Mouse (Mus musculus): ENCODE results near the gene Cdh13. TPM values are rescaled to one million over a fixed set of nuclear protein-coding genes. Genes with fewer than 3 reads are reported as not detected.

Cdh13 gene
- polyA plus RNA-seq, 1 experiment = 38.3 TPM

GRCm38 (mm10) chr8:118373092-118373491 lies 89.6 kb downstream of the Cdh13 start:
- H3K4me3 ChIP-seq (ENCODE audit: insufficient read depth, low read length) = no peak overlapping the region
- TF ChIP-seq POLR2A (IDR thresholded peaks at IDR 0.05; ENCODE audit: extremely low read depth, insufficient read depth, low read length) (no peak), CTCF (IDR thresholded peaks at IDR 0.05; ENCODE audit: extremely low read depth, insufficient read depth, low read length) (no peak)
- H3K27ac ChIP-seq (ENCODE audit: insufficient read depth, low read length) = no peak overlapping the region
- H3K4me1 ChIP-seq (ENCODE audit: control insufficient read depth, insufficient read depth, low read length) = peaks cover 2% of the 10 kb centered on the region; the same call in 1 of the 2 replicates

- TF ChIP-seq CTCF (IDR thresholded peaks at IDR 0.05; ENCODE audit: extremely low read depth, insufficient read depth, low read length) = no peak
- TF ChIP-seq POLR2A (IDR thresholded peaks at IDR 0.05; ENCODE audit: extremely low read depth, insufficient read depth, low read length) = no peak
- no peak overlapping the region for H3K4me3 ChIP-seq (ENCODE audit: insufficient read depth, low read length)
- peaks cover 4% of the 10 kb centered on the region for H3K4me1 ChIP-seq (ENCODE audit: control insufficient read depth, insufficient read depth, low read length)
- no peak overlapping the region for H3K27ac ChIP-seq (ENCODE audit: insufficient read depth, low read length)
These were observed 91.2 kb downstream of the Cdh13 start for GRCm38 (mm10) chr8:118374738-118375137.

GRCm38 (mm10) chr8:118376791-118377190 lies 93.3 kb downstream of the Cdh13 start:
- Histone ChIP-seq H3K4me3 (ENCODE audit: insufficient read depth, low read length) (no peak overlapping the region), H3K4me1 (ENCODE audit: control insufficient read depth, insufficient read depth, low read length) (peaks cover 4% of the 10 kb centered on the region; the same call in 1 of the 2 replicates), H3K27ac (ENCODE audit: insufficient read depth, low read length) (no peak overlapping the region)

GRCm38 (mm10) chr8:118378985-118379384 lies 95.5 kb downstream of the Cdh13 start:
- TF ChIP-seq POLR2A (IDR thresholded peaks at IDR 0.05; ENCODE audit: extremely low read depth, insufficient read depth, low read length) (no peak), CTCF (IDR thresholded peaks at IDR 0.05; ENCODE audit: extremely low read depth, insufficient read depth, low read length) (no peak)
- Histone ChIP-seq H3K4me3 (ENCODE audit: insufficient read depth, low read length) (no peak overlapping the region), H3K4me1 (ENCODE audit: control insufficient read depth, insufficient read depth, low read length) (peaks cover 4% of the 10 kb centered on the region; the same call in 1 of the 2 replicates), H3K27ac (ENCODE audit: insufficient read depth, low read length) (no peak overlapping the region)

More at GRCm38 (mm10) chr8:118376791-118377190, 93.3 kb downstream of the Cdh13 start:
- TF ChIP-seq CTCF (IDR thresholded peaks at IDR 0.05; ENCODE audit: extremely low read depth, insufficient read depth, low read length) (no peak), POLR2A (IDR thresholded peaks at IDR 0.05; ENCODE audit: extremely low read depth, insufficient read depth, low read length) (no peak)

GRCm38 (mm10) chr8:118379657-118380056 lies 96.1 kb downstream of the Cdh13 start:
- Histone ChIP-seq H3K4me1 (ENCODE audit: control insufficient read depth, insufficient read depth, low read length) (peaks cover 2% of the 10 kb centered on the region; the same call in 1 of the 2 replicates), H3K4me3 (ENCODE audit: insufficient read depth, low read length) (no peak overlapping the region), H3K27ac (ENCODE audit: insufficient read depth, low read length) (no peak overlapping the region)
- no peak for TF ChIP-seq POLR2A (IDR thresholded peaks at IDR 0.05; ENCODE audit: extremely low read depth, insufficient read depth, low read length)
- TF ChIP-seq CTCF (IDR thresholded peaks at IDR 0.05; ENCODE audit: extremely low read depth, insufficient read depth, low read length) = no peak

GRCm38 (mm10) chr8:118380058-118380457 lies 96.5 kb downstream of the Cdh13 start:
- Histone ChIP-seq H3K27ac (ENCODE audit: insufficient read depth, low read length) (no peak overlapping the region), H3K4me1 (ENCODE audit: control insufficient read depth, insufficient read depth, low read length) (peaks cover 2% of the 10 kb centered on the region; the same call in 1 of the 2 replicates), H3K4me3 (ENCODE audit: insufficient read depth, low read length) (no peak overlapping the region)
- TF ChIP-seq POLR2A (IDR thresholded peaks at IDR 0.05; ENCODE audit: extremely low read depth, insufficient read depth, low read length) = no peak
- TF ChIP-seq CTCF (IDR thresholded peaks at IDR 0.05; ENCODE audit: extremely low read depth, insufficient read depth, low read length) = no peak

DNA sequence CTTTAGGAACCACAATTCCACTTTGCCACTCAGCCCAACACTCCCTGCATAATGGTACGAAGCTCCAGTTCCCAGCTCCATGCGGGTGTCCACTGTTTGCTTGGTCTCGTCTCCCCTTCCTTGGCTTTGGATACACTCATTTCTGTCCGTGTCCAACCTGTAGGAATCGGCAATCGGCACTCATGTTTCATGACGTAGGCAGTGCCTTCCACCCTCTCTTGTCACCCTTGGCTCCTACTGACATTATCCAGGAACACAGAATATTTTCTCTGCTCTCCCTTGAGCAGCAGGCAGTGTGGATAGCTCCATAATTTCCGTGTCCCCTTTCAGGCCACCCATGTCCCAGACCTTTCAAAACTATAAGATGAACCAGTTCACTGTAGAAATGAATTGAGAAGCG lies 97.2 kb downstream of the Cdh13 start:
- H3K27ac ChIP-seq (ENCODE audit: insufficient read depth, low read length) = no peak overlapping the region
- TF ChIP-seq CTCF (IDR thresholded peaks at IDR 0.05; ENCODE audit: extremely low read depth, insufficient read depth, low read length) (no peak), POLR2A (IDR thresholded peaks at IDR 0.05; ENCODE audit: extremely low read depth, insufficient read depth, low read length) (no peak)
- H3K4me3 ChIP-seq (ENCODE audit: insufficient read depth, low read length) = no peak overlapping the region
- peaks cover 2% of the 10 kb centered on the region; the same call in 1 of the 2 replicates for H3K4me1 ChIP-seq (ENCODE audit: control insufficient read depth, insufficient read depth, low read length)

DNA sequence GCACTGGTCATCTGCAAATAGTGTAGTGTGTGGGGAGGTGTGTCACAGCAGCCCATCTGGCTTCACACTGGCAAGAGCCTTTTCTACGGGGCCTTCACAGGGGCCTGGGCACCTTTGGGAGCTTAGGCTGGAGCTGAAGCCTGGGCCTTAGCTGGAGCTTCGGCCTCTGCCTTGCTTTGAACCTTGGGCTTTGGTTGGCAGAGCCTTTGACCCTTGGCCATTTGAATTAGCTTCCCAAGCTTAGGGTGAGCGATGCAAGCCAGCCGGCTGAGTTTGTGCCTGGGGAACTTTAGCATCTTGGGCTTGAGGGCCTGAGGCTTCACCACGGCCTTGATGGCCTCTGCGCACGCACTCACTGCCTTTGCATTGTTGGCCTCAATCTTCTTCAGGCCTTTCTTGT lies 98.1 kb downstream of the Cdh13 start:
- peaks cover 2% of the 10 kb centered on the region; the same call in 1 of the 2 replicates for H3K4me1 ChIP-seq (ENCODE audit: control insufficient read depth, insufficient read depth, low read length)
- H3K27ac ChIP-seq (ENCODE audit: insufficient read depth, low read length) = no peak overlapping the region
- TF ChIP-seq CTCF (IDR thresholded peaks at IDR 0.05; ENCODE audit: extremely low read depth, insufficient read depth, low read length) (no peak), POLR2A (IDR thresholded peaks at IDR 0.05; ENCODE audit: extremely low read depth, insufficient read depth, low read length) (no peak)
- no peak overlapping the region for H3K4me3 ChIP-seq (ENCODE audit: insufficient read depth, low read length)

GRCm38 (mm10) chr8:118384314-118384713 lies 100.8 kb downstream of the Cdh13 start:
- Histone ChIP-seq H3K27ac (ENCODE audit: insufficient read depth, low read length) (no peak overlapping the region), H3K4me3 (ENCODE audit: insufficient read depth, low read length) (no peak overlapping the region), H3K4me1 (ENCODE audit: control insufficient read depth, insufficient read depth, low read length) (no peaks in the 10 kb centered on the region; the same call in 1 of the 2 replicates)
- TF ChIP-seq CTCF (IDR thresholded peaks at IDR 0.05; ENCODE audit: extremely low read depth, insufficient read depth, low read length) = no peak
- no peak for TF ChIP-seq POLR2A (IDR thresholded peaks at IDR 0.05; ENCODE audit: extremely low read depth, insufficient read depth, low read length)

- TF ChIP-seq CTCF (IDR thresholded peaks at IDR 0.05; ENCODE audit: extremely low read depth, insufficient read depth, low read length) (no peak), POLR2A (IDR thresholded peaks at IDR 0.05; ENCODE audit: extremely low read depth, insufficient read depth, low read length) (no peak)
- Histone ChIP-seq H3K27ac (ENCODE audit: insufficient read depth, low read length) (no peak overlapping the region), H3K4me1 (ENCODE audit: control insufficient read depth, insufficient read depth, low read length) (0 out of 2 replicates have a peak, but pooled peaks cover 1% of the 10 kb centered on the region), H3K4me3 (ENCODE audit: insufficient read depth, low read length) (no peak overlapping the region)
These were observed 105.9 kb downstream of the Cdh13 start for GRCm38 (mm10) chr8:118389456-118389855.

Data from cortical plate, adult 2 months (tissue).